Mouse (Mus musculus) NIH3T3 (cell line): ENCODE data around the gene Lcmt2.
"Not testable (repeated sequence)": the region's sequence is repeated elsewhere in the genome, so short reads cannot be mapped to it uniquely, and the experiment has no call there.

Experiments used
- DNase-seq: peaks from one replicate; pipeline ENCODE4 v3.0.0-alpha.2; 2012; ENCODE audit warnings: low read depth

Gene Lcmt2

DNA sequence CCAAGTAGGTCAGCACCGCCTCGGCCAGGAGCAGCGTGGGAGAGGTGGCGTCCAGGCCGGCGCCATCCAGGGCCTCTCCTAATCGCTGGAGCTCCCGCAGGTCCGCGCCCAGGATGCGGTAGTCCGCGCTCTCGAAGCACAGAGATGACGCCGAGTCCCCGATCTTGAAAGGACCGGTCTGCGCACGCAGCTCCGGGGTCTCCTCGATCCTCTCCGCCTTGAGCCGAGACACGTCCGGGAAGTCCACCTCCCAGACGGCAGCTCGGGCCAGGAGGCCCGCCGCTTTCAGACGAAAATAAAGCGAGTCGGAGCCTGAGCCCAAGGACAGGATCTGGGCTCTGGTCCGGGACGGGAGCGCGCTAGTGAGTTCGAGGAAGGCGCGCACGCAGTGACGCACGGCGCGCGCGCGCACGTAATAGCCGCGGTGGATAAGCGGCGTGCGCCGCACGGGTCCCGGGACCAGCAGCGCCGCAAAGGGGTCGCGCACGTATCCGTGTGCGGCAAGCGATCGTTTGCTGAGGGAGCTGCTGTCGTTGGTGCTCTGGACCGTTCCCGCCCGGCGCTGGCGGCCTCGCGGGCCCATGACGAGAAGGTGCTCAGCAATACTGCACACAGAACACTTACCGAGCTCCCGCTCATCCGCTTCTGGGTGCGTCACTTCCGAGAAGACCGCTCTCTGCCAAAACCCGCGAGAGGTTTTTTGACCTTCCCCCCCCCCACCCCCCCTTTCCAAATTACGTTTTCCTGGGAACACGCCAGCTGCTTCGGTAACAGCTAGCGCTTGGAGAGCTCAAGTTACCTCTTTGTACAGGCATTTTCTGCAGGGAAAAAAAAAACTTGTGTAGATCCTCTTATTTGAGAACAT lies at the start of gene Lcmt2, which contains the start of gene Adal:
TSS of gene Lcmt2 (minus strand) at position 636 of the 865 bp plus-strand sequence.
TSS of gene Adal (plus strand) at position 411 of the 865 bp plus-strand sequence.
- DNase-seq = peak; percentile 92

GRCm38 (mm10) chr2:121188530-121188929 lies 48.1 kb upstream of the Lcmt2 start:
- peak; percentile 39 for DNase-seq

DNA sequence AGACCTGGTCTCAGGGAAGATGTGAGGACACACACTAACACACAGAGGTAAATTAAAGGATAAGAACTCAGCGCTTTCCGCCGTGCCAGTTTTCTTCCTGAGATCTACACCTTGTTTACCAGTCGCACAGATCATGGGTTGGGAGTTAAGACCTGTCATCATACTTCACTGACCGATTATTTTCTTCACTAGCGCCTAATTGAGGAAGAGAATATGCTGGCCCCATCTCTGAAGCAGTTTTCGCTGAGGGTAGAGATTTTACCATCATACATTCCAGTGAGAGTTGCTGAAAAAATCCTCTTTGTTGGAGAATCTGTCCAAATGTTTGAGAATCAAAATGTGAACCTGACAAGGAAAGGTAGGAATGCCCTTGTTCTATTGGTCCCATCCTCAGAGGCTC lies 43.7 kb upstream of the Lcmt2 start:
- DNase-seq = no peak

DNA sequence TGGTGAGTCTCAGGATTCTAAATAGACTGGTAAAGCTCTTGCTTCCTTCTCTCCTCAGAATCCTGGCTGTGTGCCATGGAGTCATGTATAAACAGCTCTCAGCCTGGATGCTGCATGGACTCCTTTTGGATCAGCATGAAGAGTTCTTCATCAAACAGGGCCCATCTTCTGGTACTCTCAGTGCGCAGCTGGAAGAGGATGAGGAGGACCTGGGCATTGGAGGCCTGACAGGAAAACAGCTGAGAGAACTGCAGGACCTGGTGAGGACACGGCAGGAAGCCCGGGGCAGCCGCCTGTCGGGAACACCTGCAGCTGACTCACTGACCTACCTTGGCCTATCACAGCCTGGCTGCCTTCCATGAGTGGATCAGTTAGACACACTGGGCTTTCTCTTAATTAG lies 43.0 kb upstream of the Lcmt2 start:
- peak; percentile 33 for DNase-seq

GRCm38 (mm10) chr2:121178828-121179479 lies 38.5 kb upstream of the Lcmt2 start:
- DNase-seq = no peak

GRCm38 (mm10) chr2:121170980-121171742 lies 30.7 kb upstream of the Lcmt2 start, which contains the start of gene Zscan29:
Zscan29 (minus strand) TSS chr2:121171125.
- DNase-seq = peak; percentile 96

GRCm38 (mm10) chr2:121170481-121170971 lies 30.1 kb upstream of the Lcmt2 start, which contains the start of gene Tubgcp4:
Tubgcp4 (plus strand) TSS chr2:121170654.
- peak; percentile 67 for DNase-seq

DNA sequence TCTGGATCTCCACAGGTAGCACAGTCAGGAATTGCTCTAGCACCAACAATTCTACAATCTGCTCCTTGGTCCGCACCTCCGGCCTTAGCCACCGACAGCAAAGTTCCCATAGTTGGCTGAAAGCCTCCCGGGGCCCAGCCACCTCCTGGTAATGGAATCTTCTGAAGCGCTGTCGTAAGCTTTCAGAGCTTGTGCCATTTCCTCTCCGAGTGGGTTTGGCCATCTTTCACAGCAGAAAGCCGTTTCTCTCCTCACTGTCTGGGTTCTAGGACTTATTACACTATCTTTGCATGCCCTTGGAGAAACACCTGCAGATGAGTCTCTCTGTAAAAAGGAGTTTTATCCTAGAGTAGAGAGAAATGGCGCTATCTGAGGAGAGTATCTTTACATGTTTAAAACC lies 29.4 kb upstream of the Lcmt2 start:
- DNase-seq = peak; percentile 25

GRCm38 (mm10) chr2:121169173-121169572 lies 28.7 kb upstream of the Lcmt2 start:
- no peak for DNase-seq

DNA sequence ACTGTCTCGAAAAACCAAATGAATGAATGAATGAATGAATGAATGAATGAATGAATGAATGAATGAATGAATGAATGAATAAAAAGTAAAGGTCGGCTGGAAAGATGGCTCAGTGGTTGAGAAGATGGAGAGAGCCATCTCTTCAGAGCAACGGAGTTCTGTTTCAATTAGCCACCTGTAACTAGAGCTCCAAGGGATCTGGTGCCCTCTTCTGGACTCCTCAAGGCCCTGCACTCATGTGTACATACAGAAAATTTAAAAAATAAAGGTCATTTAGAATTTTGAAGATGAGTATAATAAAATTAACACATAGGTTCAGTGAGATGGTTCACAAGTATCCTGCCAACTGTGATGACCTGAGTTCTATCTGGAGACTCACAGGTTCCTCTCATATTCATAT lies 12.6 kb upstream of the Lcmt2 start:
- DNase-seq = peak; percentile 14

- no peak for DNase-seq
These were observed 9.2 kb upstream of the Lcmt2 start for GRCm38 (mm10) chr2:121149679-121150078.

GRCm38 (mm10) chr2:121142415-121142814 lies 2.0 kb upstream of the Lcmt2 start:
- no peak for DNase-seq

DNA sequence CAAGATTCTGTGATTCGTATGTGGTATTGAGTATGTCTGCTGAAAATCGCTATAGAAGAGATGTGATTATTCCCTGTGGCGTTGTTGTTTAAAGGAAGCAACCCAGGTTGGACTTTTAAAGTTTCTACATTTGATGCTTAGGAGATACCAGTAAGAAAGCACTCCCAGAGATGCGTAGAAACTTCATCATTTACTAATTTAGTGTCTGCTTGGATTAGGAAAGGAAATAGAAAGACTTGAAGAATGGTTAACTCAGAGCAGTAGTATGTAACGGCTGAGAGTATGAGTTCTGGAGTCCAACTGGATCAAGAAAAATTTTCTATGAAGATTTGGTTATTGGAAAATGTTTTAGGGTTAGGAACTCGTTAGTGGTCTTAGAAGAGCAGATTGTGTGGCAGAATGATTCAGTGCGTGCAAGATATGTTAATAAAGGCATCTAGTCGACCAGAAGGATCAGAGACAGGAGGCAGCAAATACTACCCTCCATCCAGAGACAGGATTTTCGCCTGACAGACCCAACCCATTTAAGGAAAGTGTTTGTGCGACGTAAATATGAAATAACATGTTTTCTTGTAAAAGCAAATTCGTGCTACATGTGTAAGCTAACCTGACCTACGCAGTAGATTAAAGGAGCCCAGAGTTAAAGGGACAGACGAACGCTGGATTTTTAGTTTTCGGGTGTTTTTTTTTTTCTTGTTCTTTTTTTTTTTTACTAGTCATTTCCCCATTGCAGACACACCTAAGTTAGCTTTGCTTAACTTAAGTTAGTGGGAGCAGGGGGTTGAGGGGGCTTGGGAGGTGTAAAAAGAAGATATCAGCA lies 973 bp upstream of the Lcmt2 start:
- peak; percentile 11 for DNase-seq

DNA sequence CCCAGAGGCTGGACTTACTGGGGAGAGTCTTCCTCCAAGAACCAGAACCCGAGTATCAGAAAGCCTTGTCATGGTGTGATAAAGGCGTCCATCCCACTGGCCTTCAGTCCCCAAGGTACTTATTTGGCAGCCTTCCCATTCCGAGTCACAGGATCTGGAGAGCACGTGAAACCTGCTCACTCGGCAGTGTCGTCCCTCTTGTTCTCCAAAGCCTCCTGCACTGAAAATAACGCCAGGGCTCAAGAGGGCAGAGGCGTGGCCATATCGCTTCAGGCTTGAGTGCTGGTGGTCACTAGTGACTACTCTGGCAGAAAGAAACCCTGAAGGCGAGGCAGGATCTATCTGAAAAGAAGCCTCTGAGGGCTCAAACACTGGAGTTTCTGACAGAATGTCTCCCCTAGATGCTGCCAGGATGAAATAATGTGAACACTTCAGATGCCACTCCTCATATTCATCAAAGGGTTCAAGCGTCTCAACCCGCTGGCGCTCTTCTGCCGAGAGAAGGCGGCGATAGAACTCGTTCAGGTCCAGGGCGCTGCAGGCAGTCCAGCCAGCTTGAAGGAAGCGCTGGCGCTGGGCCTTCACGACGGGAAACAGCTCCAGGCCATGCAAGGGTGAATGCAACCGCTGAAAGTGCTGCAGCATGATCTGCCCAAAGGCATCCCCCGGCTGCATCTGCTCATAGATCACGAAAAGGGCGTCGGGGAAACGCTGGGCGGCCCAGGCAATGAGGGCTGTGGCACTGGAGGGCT lies 1.0 kb downstream of the Lcmt2 start:
- peak; percentile 9 for DNase-seq

DNA sequence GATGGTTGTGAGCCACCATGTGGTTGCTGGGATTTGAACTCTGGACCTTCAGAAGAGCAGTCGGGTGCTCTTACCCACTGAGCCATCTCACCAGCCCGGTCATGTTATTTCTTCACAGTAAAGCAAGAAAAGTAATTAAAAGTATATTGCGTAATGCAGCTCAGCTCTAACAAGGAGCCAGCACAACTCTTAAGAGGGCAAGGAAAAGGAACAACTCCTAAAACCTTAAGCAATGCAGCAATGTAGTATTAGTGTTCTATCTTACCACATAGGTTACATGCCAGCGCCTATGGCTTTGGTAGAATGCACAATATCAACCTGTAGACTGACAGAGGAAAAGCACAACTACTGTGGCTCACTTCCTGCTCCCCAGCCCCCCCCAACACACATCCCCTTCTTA lies 3.1 kb downstream of the Lcmt2 start:
- no peak for DNase-seq

DNA sequence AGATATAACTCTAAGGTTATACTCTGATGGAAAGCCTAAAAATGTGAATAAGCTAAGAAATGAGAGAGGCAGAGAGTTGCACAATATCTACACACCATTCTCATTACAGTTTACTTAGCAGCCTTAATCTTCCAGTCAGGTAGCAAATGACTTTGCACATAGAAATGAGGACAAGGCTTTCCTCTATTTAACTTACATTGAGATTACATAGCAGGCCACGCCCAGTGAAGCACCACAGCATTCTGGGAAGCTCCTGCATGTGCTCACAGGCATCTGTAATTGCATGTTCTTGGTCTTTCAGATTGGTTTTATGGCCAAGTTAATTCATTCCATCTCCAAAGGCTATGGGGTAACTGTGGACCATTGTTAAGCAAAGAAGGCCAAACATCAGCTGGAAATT lies 7.6 kb downstream of the Lcmt2 start:
- no peak for DNase-seq

- no peak for DNase-seq
These were observed 11.4 kb downstream of the Lcmt2 start for GRCm38 (mm10) chr2:121128865-121129620.

- peak; percentile 26 for DNase-seq
These were observed 12.9 kb downstream of the Lcmt2 start for GRCm38 (mm10) chr2:121127536-121127935.

GRCm38 (mm10) chr2:121126302-121126701 lies 14.2 kb downstream of the Lcmt2 start:
- DNase-seq = not testable (repeated sequence)

DNA sequence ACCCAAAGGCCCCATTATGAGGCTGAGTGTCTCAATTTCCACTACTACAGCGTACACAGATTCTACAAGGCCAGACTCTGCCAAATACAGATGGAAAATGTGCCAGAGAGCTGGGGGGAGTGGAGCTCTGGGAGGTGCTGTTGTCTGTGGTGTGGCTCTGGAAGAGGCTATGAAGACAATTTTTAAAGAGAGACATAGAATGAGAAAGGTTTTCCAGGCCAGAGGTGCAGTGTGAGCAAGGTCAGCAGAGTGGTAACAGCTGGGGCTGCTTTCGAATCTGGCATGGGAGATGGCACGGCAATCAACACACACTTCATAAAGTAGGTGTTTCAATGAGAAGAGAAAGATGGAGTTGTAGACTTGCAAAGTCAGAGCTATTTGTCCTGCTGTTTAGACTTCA lies 21.2 kb downstream of the Lcmt2 start:
- no peak for DNase-seq
